Mouse (Mus musculus): ENCODE results near the gene Smad1.

Gene Smad1

DNA sequence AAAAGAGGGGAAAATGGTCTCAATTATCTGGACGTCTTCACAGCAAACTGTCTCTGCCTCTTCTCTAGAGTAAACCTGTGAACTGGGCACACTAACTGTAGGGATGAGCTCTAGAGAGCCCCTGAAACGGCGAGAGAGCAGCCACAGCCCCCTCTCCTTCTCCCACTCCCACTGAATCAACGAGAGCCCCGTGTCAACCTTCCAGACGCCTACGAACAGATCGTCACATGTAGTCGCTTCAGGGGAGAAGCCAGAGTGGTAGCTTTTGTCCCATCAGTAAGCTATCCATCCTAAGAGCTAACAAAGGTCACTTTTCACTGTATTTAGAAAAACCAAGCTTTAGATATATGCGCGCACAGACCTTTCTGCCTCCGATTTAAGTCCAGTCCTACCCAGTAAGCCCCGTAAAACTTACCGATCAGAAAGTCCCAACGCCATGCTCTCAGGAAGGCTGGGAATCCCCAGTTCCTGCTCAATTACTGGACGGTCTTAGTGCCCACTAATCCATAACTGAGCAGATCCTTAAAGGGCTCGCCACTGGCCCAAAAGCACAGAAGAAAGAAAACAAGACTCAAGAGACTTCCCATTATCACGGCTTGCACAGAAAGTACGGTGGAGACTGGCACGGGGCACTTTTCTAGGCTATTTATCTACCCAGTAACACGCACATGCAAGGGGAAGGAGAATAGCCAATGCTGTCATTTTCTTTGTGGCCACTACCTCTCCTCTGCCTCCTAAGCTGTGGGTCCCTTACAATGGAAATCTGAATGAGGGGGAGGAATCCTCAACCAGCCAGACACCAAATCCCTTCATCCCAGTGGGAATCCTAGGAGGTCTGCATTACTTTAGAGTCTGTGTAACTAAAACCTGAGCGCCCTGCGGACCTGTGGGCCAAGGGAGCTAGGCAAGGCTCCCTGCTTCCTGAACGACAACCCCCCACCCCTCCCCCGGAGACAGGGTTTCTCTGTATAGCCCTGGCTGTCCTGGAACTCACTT lies 14.7 kb downstream of the Smad1 start:
- no peak for DNase-seq (ENCODE audit: low read depth, low spot score)

DNA sequence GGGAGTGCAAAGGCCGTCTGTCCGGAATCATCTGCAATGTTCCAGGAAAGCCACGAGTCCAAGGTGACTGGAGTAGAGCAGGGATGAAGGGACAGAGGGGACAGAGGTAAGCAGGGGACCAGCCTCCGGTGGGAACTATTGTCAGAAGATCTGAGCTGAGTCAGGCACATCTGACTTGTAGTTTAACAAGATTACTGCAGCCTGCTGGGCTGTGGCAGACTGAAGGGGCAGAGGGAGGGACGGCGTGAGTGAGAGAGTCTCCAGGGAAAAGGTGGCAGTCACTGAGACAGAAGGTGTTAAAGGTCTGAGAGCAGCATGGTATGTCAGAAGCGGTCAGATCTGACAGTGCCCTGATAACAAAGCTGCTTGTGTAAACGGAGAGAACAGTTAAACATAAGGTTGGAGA lies 16.5 kb downstream of the Smad1 start:
- no peak for DNase-seq (ENCODE audit: low read depth, low spot score)

DNA sequence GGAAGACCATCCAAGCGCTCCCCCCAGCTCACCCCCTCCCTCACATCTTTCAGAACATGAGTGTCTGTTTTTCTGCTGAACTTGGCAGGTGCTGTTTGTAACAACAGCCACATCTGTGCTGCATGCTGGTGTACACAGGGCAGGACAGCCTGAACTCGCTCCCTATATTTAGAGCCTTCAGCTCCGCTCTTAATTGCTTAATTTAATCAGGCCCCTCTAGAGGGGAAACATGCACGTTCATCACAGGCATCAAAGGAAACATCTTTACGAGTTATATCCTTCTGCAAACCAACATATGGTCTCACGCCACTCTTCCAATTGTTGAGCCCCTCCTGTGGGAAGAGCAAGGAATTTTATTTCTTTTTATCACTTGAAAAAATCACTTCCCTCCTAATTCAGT lies 17.5 kb downstream of the Smad1 start:
- DNase-seq (ENCODE audit: low read depth, low spot score), result no peak

DNA sequence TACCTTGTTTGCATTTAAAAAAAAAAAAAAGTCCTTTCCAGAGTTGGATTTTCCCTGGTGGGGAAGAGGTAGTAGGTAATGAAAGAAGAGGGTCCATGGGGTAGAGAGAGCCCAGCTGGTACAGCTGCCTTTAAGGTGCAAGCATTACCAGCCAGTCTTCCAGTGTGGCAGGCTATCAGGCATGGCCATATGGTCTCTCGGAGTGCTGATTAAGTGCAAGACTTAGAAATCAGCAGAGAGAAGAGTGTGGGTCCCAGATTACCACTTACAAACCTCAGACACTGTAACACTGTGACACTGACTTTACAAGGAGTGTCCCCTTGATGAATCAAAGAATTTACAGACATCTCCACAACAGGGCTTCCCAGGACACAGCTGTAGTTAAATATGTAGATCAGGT lies 18.9 kb downstream of the Smad1 start:
- no peak for DNase-seq (ENCODE audit: low read depth, low spot score)

DNA sequence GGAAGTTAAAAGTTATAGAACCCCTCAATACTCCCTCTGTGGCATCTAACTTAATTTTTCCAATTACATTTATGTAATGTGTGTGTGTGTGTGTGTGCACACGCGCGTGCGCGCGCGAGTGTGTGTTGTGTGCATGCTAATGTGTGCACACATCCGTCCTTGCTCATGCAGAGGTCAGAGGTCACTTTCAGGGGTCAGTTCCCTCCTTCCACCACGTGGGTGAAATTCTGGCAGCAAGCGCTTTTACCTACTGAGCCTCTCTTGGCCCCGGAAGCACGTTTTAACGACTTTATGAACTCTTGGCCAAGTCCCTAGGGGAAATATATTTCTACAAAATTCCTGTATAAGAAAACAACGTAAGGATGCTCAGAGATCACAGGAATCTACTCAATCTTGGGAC lies 19.3 kb downstream of the Smad1 start:
- DNase-seq (ENCODE audit: low read depth, low spot score), result no peak

DNA sequence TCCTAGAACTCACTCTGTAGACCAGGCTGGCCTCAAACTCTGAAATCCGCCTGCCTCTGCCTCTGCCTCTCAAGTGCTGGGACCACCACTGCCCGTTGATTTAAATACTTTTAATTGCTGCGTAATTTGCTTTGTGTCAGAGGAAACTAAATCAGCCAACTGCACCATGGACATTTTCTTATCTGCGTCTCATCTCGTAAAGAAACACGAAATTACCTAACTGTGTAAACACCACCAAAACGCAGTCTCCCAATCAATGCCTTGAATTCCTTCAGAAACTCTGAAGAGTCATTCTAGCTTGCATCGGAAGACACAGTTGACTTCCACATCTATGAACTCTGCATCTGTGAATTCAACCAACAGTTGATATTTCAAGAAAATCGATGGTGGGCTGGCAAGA lies 22.7 kb downstream of the Smad1 start:
- DNase-seq (ENCODE audit: low read depth, low spot score), result no peak

DNA sequence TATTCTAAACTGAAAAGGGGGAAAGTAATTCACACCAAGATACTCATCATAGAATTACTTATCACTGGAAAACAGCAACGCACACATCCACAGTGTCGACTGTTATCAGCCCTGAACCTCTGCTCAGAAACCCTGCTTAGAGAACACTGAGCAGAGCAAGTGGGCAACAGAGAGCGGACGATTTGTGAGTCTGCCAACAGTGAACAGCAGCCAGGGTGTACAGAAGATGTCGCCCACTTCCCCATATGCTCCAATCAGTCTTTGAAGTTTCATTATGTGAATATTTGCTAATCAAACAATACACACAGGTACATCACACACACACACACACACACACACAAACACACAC lies 23.6 kb downstream of the Smad1 start:
- DNase-seq (ENCODE audit: low read depth, low spot score), result no peak

DNA sequence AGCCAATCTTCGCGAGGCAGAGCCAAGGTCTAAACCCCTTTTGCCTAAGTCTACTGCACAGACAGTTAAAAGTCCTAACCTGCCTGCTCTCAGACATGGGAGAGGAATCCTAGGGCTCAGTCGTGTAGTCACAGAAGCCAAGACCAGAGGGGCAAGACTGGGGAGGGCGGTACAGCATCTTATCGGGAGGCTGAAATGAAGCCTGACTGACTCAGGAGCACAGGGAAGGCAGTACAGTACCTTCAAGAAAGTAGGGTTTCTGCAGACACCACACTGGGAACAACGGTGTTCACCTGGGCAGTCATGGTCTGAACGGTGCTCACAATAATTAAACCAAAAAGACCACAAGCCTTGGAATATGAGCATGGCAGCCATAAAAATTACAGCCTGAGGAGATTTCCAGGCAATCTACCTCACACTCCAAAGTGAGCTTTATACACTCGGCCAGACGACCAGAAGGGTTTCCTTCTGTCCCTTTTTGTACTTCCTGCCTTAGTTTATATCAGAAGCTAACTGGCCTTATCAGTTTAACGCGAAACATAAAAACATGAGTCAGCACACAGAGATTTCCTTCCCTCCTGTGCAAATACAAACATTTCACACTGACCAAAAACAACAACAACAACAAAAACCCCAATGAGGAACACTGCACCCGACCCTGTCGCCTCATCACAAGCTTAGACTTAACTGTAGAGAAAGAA lies 24.1 kb downstream of the Smad1 start:
- DNase-seq (ENCODE audit: low read depth, low spot score), result no peak

DNA sequence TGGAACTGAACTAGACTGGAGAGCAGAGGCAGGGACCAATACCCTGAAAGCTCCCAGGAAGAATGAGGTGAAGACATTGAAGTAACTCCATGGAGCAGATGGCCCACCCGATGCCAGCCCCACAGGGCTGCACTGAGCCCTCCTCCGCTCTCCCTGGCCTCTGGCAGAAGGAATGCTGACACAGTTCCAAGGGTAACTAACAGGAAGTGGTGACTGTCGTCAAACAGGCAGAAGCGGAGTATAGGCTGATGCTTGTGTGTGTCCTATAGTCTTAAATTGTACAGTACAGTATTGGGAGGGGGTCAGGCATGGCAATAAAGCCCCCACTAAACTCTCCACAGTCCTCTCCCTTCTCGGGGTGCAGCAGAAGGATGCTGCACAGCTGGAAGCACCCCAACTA lies 24.9 kb downstream of the Smad1 start:
- no peak for DNase-seq (ENCODE audit: low read depth, low spot score)

DNA sequence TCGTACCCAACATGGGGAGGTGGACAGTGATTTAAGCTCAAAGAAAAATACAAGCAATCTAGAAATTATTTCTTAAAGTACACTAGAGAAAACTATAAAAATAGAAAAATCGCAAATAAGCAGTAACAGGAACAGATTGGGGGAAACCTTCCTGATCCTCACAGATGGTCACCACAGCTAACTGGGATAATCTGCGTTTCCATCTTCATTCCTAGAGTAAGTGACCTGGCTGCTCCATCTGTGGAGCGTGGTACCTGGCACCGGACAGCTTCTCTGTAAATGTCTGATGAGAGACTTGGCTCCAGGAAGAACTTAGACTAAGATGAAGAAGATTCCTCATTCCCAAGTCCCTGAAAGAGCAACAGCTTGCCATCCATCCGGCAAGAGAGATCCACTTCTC lies 25.8 kb downstream of the Smad1 start:
- DNase-seq (ENCODE audit: low read depth, low spot score), result no peak

DNA sequence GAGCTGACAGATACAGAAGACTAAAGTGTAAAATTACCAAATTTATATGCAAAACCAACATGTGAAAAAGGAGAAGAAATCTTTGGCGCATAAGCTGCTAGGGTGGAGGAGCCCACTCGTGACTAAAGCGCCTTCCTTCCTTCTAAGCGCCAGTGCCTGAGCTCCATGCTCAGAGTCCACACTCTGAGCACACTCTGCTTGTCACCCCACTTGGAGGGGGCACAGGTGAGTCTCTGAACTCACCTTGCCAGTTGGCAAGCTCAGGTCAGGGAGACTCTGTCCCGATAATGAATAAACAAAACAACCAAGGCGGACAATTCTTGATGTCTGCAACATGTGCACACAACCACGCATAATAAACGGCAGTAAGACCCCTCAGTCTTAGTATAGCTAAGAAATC lies 26.4 kb downstream of the Smad1 start:
- DNase-seq (ENCODE audit: low read depth, low spot score), result no peak

DNA sequence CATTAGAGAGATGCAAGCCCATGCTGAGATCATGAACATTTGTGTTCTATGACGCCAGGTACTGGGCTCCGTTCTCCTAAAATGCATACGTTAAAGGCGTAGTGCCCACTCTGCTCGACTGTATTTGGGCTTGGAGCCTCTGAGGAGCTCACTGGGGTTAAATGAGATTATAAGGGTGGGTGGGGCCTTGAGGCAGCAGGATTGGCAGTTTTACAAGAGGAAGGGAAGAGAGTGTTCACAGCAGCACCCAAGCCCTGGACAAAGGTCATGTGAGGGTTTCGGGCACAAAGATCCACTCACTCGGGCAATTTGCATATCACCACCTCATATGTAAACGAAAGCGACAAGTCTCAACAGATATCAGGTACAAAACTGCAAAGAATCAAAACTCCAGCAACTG lies 26.8 kb downstream of the Smad1 start:
- DNase-seq (ENCODE audit: low read depth, low spot score), result no peak

DNA sequence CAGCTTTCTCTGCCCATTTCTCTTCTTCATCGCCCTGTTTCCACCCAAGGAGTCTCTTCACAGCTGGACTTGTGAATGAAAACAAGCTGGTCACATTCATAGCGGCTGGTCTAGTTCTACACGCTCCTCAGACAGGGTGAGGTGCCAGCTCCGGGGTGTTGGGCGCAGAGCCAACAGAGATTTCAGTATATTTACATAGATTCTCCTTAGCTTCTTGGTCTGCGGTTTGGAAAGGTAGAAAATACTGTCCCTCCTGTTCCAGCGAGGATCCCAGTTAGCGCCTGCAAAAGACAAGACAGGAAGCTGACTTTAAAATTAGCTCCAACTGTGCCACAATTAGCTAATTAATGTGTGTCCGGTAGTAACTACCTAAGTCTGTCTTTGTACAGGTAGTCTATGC lies 27.2 kb downstream of the Smad1 start:
- no peak for DNase-seq (ENCODE audit: low read depth, low spot score)

DNA sequence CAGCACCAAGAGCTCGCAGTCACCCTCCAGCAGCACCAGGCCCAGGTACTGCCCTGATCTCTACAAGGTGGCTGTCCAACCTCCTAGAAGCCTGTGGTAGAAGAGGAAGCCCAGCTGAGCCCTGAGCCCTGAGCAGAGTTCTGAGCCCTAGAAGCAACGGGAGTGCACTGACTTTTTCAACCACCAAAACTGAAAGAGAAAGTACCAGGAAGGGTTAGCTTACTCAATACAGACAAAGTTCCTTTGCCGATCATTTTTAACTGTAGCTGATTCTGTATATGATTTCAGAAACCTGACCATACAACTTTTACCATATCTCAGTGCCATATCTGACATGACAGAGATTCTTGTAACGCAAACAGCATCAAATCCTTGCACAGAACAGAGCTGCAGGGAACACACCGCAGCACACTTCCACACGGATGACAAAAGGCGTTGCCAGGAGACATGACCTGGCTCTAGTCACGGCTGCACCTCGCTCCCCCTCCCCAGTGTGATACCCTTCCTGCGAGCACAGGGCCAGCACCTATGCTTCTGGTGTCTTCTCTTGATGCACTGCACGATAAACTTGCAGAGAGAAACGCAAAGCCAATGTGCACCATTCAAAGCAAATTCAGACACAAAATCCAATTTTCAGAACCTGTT lies 28.6 kb downstream of the Smad1 start:
- peak; percentile 35 for DNase-seq (ENCODE audit: low read depth, low spot score)

DNA sequence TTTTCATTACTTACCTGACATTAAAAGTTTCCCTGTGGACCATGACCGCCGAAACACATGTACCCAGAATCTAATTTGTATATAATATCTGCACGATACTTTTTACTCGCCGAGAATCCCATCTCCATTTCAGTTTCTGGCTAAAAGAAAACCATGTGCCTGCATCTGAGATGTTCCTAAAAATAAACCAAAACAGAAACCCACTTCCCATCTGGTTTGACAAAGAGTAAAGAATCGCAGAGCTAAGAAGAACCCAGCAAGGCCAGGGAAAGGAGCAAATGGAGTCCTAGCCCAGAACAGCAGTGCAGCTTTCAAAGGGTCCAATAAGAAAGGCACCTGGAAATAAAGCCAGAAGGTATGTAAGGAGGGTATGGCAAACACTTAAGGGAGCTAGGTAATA lies 30.2 kb downstream of the Smad1 start:
- DNase-seq (ENCODE audit: low read depth, low spot score), result no peak

DNA sequence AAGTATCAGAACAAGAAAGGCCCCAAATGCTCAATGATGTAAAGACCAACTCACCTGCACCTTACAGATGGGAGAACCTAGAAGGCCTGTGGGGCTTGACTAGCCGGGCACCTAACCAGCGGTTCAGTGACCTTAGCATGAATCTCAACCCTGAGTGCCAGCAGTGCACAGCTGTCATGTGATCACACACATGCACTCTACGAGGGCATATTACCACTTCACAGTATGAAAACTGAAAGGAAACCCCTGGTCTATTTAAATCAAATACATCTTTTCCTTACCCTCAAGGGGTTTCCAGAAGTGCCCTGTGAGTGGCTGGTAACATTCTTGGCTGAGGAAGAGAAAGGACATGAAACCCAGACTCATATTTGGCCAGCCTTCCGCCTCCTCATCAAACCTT lies 31.4 kb downstream of the Smad1 start:
- no peak for DNase-seq (ENCODE audit: low read depth, low spot score)

DNA sequence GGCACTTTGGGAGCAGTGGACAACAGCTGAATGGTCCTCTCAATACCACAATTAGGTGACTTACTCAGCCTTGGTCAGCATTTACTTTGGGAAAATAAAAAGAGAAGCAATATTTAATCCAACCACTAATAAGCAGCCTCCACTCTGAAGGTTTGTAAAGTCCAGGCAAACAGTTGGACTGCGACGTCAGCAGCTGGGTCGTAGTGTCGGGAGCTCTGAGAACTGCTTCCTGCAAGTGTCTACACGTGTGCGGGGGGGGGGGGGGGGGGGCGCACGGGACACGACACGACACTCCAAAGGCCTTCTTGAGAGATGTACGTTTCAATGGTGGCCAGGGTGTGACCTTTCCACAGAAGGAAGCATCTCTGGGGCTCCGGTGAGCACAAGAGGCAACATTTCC lies 32.0 kb downstream of the Smad1 start:
- no peak for DNase-seq (ENCODE audit: low read depth, low spot score)

DNA sequence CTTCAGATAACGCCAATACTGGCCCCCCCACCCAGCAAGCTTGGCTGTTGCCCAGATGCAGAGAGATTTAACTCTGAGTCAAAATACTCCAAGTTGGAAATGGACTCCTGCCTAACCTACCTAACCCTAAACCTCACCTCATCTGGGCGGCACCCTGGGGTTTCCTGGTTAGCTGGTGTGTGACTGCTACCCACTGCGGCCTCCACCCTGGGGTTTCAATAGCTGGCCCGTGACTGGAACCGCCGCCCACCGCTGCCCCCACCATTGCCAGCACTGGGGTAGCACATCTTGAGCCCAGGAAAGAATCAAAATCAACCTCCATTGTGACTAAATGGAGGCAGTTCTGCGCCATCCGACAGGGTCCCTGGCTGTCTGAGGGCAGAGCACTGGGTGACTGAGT lies 33.1 kb downstream of the Smad1 start:
- no peak for DNase-seq (ENCODE audit: low read depth, low spot score)

DNA sequence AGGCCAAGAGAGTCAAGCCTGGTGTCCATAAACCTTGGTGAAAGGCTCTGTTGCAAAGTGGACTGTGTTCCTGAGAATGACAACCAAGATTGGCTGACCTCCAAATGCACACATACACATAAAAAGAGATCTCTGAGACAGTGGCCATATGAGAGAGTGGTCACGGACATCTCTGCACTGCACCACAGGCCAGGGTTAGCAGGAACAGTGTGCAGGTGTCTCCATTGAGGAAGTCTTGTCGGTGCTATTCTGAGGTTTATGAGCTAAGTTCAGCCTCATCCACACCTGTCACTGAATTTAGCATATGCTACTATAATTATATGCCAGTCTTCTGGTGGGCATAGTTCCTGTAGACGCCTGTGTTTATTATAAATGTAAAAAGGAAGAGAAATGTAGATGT lies 33.6 kb downstream of the Smad1 start:
- peak; percentile 46 for DNase-seq (ENCODE audit: low read depth, low spot score)

DNA sequence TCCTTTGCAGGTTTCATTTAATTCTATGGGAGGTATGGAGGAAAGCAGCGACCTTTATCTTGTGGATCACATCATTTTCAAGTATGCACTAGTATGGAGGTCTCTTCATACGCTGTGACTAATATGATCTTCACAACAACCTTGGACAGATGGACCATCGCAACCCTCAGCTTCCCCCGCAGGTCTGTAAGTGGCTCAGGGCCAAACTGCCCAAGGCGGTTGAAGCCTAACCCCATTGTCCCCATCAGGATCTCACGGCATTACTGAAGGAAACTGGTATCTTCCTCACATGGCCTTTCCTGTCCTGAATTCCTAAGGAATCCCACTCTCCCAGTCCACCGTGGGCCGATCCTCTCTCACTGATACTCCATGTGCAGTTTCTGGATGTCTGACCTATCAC lies 34.5 kb downstream of the Smad1 start:
- no peak for DNase-seq (ENCODE audit: low read depth, low spot score)

DNA sequence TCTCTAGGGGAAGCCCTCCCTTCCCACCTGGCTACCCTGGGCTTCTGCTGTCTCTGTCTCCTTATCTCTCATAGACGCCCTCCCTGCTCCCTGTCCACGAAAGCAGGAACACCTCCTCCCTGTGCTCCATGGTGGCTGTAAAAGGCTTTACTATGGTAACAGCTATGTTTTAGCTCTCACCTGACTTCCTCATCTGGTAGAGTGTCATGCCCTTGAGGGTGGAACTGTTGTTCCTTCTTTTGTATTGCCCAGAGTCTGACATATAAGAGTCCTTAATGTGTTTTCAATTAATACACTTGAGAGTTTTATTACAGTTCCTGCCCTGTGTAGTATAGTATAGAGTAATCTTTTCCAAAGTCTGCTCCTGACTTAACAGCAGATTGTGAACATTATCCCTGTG lies 36.9 kb downstream of the Smad1 start:
- DNase-seq (ENCODE audit: low read depth, low spot score), result no peak

DNA sequence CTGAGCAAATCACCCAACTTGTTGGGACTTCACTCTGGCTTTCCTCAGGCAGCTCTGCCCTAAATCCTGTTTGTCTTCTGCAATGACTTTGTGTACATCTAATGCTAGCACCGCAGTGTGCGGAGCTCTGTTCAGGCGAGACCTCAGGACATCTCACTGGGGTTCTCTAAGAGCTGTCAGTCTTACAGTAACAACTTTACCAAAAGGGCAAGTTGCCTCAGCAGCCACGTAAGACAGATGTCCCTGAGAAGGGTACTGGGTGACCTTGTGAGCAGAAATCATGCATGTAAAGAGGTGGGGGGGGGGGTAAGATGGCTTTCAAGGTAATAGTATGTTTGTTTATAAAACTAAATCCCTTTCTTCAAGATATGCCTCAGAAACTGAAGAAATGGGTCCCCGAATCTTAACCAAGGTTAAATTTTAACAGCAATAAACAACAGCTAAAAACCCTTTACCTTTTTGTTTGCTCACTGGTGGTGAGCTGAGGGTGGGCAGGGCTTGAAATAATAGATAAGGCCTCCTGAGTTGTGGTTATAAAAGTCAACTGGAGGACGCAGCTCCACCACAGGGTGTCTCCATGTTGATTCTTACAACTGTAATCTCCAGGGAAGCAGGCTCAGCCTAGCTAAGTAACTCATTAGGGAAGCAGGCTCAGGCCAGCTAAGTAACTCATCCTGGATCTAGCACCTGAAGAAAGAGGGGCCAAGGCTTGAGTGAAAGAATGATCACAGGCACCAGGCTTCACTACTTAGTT lies 38.4 kb downstream of the Smad1 start:
- no peak for DNase-seq (ENCODE audit: low read depth, low spot score)
